8 mouse cellular contexts compared by ENCODE assay signal in genomic region chr11:106256775-106257174, GRCm38 (mm10). TPM values are rescaled to one million over a fixed set of nuclear protein-coding genes. Genes with fewer than 3 reads are reported as not detected.
A peak's percentile ranks its signal among the peaks of the same experiment; 100 is the strongest.
DNase-seq lines count a peak whose midpoint lies in the region; ATAC-seq and TF ChIP-seq lines count a peak whose summit lies in the region.

No protein-coding gene starts in this region.

- H3K27ac ChIP-seq in left cerebral cortex, adult 2 months = peak overlapping the region; percentile 93; the same call in 1 of the 2 replicates
- no peak overlapping the region for H3K27ac ChIP-seq in forebrain, embryonic 11.5 days (ENCODE audit: low read depth, low read length)
- peak overlapping the region; percentile 83; the same call in 1 of the 2 replicates for H3K27ac ChIP-seq in kidney, embryonic 16.5 days (ENCODE audit: low read length)
- no peak overlapping the region for H3K27ac ChIP-seq in thymus, adult 2 months (ENCODE audit: control insufficient read depth, insufficient read depth, low read length)

- H3K4me1 ChIP-seq in forebrain, embryonic 11.5 days (replicated peaks; ENCODE audit: control insufficient read depth, insufficient read depth, low read length) = peaks cover 13% of the 10 kb centered on the region
- peaks cover 21% of the 10 kb centered on the region for H3K4me1 ChIP-seq in kidney, embryonic 16.5 days (ENCODE audit: insufficient read depth, low read length)
- peaks cover 9% of the 10 kb centered on the region for H3K4me1 ChIP-seq in thymus, adult 2 months (replicated peaks; ENCODE audit: control insufficient read depth, insufficient read depth, low read length)

- no peak for DNase-seq in left cerebral cortex, adult 2 months (ENCODE audit: extremely low spot score in 1 of 2, low spot score in 2 of 2)
- no peak for DNase-seq in left cerebral cortex, postnatal 14 days (ENCODE audit: low spot score in 2 of 2)
- DNase-seq in forebrain, embryonic 11.5 days (ENCODE audit: low spot score) = no peak
- DNase-seq in lung, postnatal 36 days = peak; percentile 76
- no peak for DNase-seq in urinary bladder, postnatal 36 days (ENCODE audit: low spot score in 2 of 2)
- no peak for DNase-seq in thymus, adult 2 months

- TF ChIP-seq POLR2A in thymus, adult 2 months (IDR thresholded peaks at IDR 0.05; ENCODE audit: control insufficient read depth, extremely low read depth, insufficient read depth, low read length, poor library complexity) = no peak

- WGBS in forebrain, embryonic 11.5 days = 78% methylated on average over 5 of the region's 5 CpGs
- WGBS in kidney, embryonic 16.5 days = 59% methylated on average over 5 of the region's 5 CpGs
- WGBS in thymus, adult 2 months = 84% methylated on average over 5 of the region's 5 CpGs

- peak overlapping the region; percentile 86 for H3K9ac ChIP-seq in forebrain, embryonic 11.5 days (ENCODE audit: low read length)
- peak overlapping the region; percentile 79 for H3K9ac ChIP-seq in kidney, embryonic 16.5 days (replicated peaks; ENCODE audit: low read length)

- H3K36me3 ChIP-seq in forebrain, embryonic 11.5 days (ENCODE audit: control insufficient read depth, insufficient read depth, low read length) = peaks cover 7% of the 10 kb centered on the region; the same call in 1 of the 2 replicates
- H3K36me3 ChIP-seq in kidney, embryonic 16.5 days (ENCODE audit: insufficient read depth, low read length) = peaks cover 51% of the 10 kb centered on the region
- H3K36me3 ChIP-seq in thymus, adult 2 months (ENCODE audit: control insufficient read depth, insufficient read depth, low read length) = peaks cover 24% of the 10 kb centered on the region

- H3K27me3 ChIP-seq in forebrain, embryonic 11.5 days (ENCODE audit: control insufficient read depth, insufficient read depth, low read length) = no peaks in the 10 kb centered on the region
- no peaks in the 10 kb centered on the region for H3K27me3 ChIP-seq in kidney, embryonic 16.5 days (ENCODE audit: insufficient read depth, low read length)
- H3K27me3 ChIP-seq in thymus, adult 2 months (ENCODE audit: control insufficient read depth, insufficient read depth, low read length) = no peaks in the 10 kb centered on the region

- ATAC-seq in forebrain, embryonic 11.5 days (replicated peaks; ENCODE audit: low FRiP score) = no peak
- no peak for ATAC-seq in kidney, embryonic 16.5 days (ENCODE audit: low FRiP score, low TSS enrichment)
- no peak for ATAC-seq in monocyte, adult 5-6 weeks (replicated peaks; ENCODE audit: insufficient number of reproducible peaks, low FRiP score, low TSS enrichment, poor library complexity, severe bottlenecking)

- H3K4me3 ChIP-seq in left cerebral cortex, adult 2 months = peak overlapping the region; percentile 74
- peak overlapping the region; percentile 78 for H3K4me3 ChIP-seq in forebrain, embryonic 11.5 days (ENCODE audit: low read depth, low read length)
- H3K4me3 ChIP-seq in kidney, embryonic 16.5 days (ENCODE audit: low read length) = peak overlapping the region; percentile 80
- no peak overlapping the region for H3K4me3 ChIP-seq in thymus, adult 2 months (ENCODE audit: control insufficient read depth, insufficient read depth, low read length)

- intact Hi-C loops in left cerebral cortex, adult 2 months (cut with DNase I) = loop anchor here (2.0 to 5.0 kb wide), 3 partner anchors 16 to 71 kb away; partner anchors contain the start of genes Ccdc47, Ddx42 and Smarcd2
- intact Hi-C loops in left cerebral cortex, postnatal 14 days (cut with DNase I) = loop anchor here (2.0 to 10.0 kb wide), 3 partner anchors 39 to 528 kb away; partner anchors contain the start of genes Ccdc47, Cep95, Ddx42 and Ddx5

- H3K4me2 ChIP-seq in forebrain, embryonic 11.5 days (ENCODE audit: low read depth, low read length, severe bottlenecking) = peak overlapping the region; percentile 72
- H3K4me2 ChIP-seq in kidney, embryonic 16.5 days (replicated peaks; ENCODE audit: low read depth, low read length) = peak overlapping the region; percentile 90

- H3K9me3 ChIP-seq in forebrain, embryonic 11.5 days (ENCODE audit: control insufficient read depth, low read length) = no peaks in the 10 kb centered on the region
- no peaks in the 10 kb centered on the region for H3K9me3 ChIP-seq in kidney, embryonic 16.5 days (ENCODE audit: low read length)

- TF ChIP-seq CTCF in left cerebral cortex, adult 2 months (IDR thresholded peaks at IDR 0.05) = peak; percentile 44
- TF ChIP-seq CTCF in thymus, adult 2 months (IDR thresholded peaks at IDR 0.05; ENCODE audit: borderline replicate concordance, control insufficient read depth, extremely low read depth, insufficient read depth, low read length, poor library complexity) = no peak

RNA-seq across cellular contexts. Expression of gene Psmc5, which starts 0.8 kb away (rescaled TPM):
- total RNA-seq in left cerebral cortex, adult 2 months (2021) = 100 to 1,000 TPM; 187 to 209 TPM
- 100 to 1,000 TPM; 145 TPM for total RNA-seq in left cerebral cortex, postnatal 14 days (2021)
- polyA plus RNA-seq in forebrain, embryonic 11.5 days (2014; fragmentation: Nextera tagmentation; extraction: Ambion mirVana) = 368 and 384 TPM in 2 replicates
- polyA plus RNA-seq in kidney, embryonic 16.5 days (2015; fragmentation: Nextera tagmentation; extraction: Ambion mirVana) = 312 and 314 TPM in 2 replicates
- total RNA-seq in monocyte, adult 5-6 weeks (2017) = 75.9 to 107 TPM (median 106 TPM) in 3 replicates
- 53.9 and 56.1 TPM in 2 replicates for polyA plus RNA-seq in thymus, adult 2 months (2012; rRNA removed)

RNA-seq across cellular contexts. Expression of gene Ftsj3, which starts 0.9 kb away (rescaled TPM):
- total RNA-seq in left cerebral cortex, adult 2 months (2021) = 10 to 100 TPM; 30.1 to 31.1 TPM
- 10 to 100 TPM; 28.9 to 30.7 TPM for total RNA-seq in left cerebral cortex, postnatal 14 days (2021)
- 70.1 and 71.1 TPM in 2 replicates for polyA plus RNA-seq in forebrain, embryonic 11.5 days (2014; fragmentation: Nextera tagmentation; extraction: Ambion mirVana)
- 60.5 and 60.7 TPM in 2 replicates for polyA plus RNA-seq in kidney, embryonic 16.5 days (2015; fragmentation: Nextera tagmentation; extraction: Ambion mirVana)
- 77.3 to 82.1 TPM (median 79.9 TPM) in 3 replicates for total RNA-seq in monocyte, adult 5-6 weeks (2017)
- 23.7 and 25.3 TPM in 2 replicates for polyA plus RNA-seq in thymus, adult 2 months (2012; rRNA removed)

RNA-seq across cellular contexts. Expression of gene Smarcd2, which starts 16.0 kb away (rescaled TPM):
- total RNA-seq in left cerebral cortex, adult 2 months (2021) = 10 to 100 TPM; 16.5 to 18.8 TPM
- 10 to 100 TPM; 14.1 to 15.9 TPM for total RNA-seq in left cerebral cortex, postnatal 14 days (2021)
- 27.2 and 27.7 TPM in 2 replicates for polyA plus RNA-seq in forebrain, embryonic 11.5 days (2014; fragmentation: Nextera tagmentation; extraction: Ambion mirVana)
- polyA plus RNA-seq in kidney, embryonic 16.5 days (2015; fragmentation: Nextera tagmentation; extraction: Ambion mirVana) = 55.0 and 59.0 TPM in 2 replicates
- total RNA-seq in monocyte, adult 5-6 weeks (2017) = 131 to 175 TPM (median 165 TPM) in 3 replicates
- 552 and 570 TPM in 2 replicates for polyA plus RNA-seq in thymus, adult 2 months (2012; rRNA removed)

RNA-seq across cellular contexts. Expression of gene Tcam1, which starts 19.7 kb away (rescaled TPM):
- total RNA-seq in left cerebral cortex, adult 2 months (2021) = not detected
- under 1 TPM; 0.11 to 0.20 TPM for total RNA-seq in left cerebral cortex, postnatal 14 days (2021)
- polyA plus RNA-seq in forebrain, embryonic 11.5 days (2014; fragmentation: Nextera tagmentation; extraction: Ambion mirVana) = 0.15 and 0.29 TPM in 2 replicates
- 0.81 and 1.0 TPM in 2 replicates for polyA plus RNA-seq in kidney, embryonic 16.5 days (2015; fragmentation: Nextera tagmentation; extraction: Ambion mirVana)
- total RNA-seq in monocyte, adult 5-6 weeks (2017) = not detected in 3 replicates
- polyA plus RNA-seq in thymus, adult 2 months (2012; rRNA removed) = 0.42 and 0.47 TPM in 2 replicates

RNA-seq across cellular contexts. Expression of gene Ddx42, which starts 40.0 kb away (rescaled TPM):
- 10 to 100 TPM; 63.4 to 68.7 TPM for total RNA-seq in left cerebral cortex, adult 2 months (2021)
- total RNA-seq in left cerebral cortex, postnatal 14 days (2021) = 10 to 100 TPM; 69.0 to 69.4 TPM
- 109 and 111 TPM in 2 replicates for polyA plus RNA-seq in forebrain, embryonic 11.5 days (2014; fragmentation: Nextera tagmentation; extraction: Ambion mirVana)
- polyA plus RNA-seq in kidney, embryonic 16.5 days (2015; fragmentation: Nextera tagmentation; extraction: Ambion mirVana) = 81.5 and 88.1 TPM in 2 replicates
- 90.8 to 119 TPM (median 99.4 TPM) in 3 replicates for total RNA-seq in monocyte, adult 5-6 weeks (2017)
- 16.7 and 19.9 TPM in 2 replicates for polyA plus RNA-seq in thymus, adult 2 months (2012; rRNA removed)

Comparison
In these comparisons a context has a peak if more than half of its experiments do, and no peak if none do; other contexts are left out.
1. H3K27ac ChIP-seq: peak in left cerebral cortex, adult 2 months (single experiment) and kidney, embryonic 16.5 days (single experiment); none in forebrain, embryonic 11.5 days (single experiment) and thymus, adult 2 months (single experiment).